Mouse (Mus musculus): Measurements from ENCODE around the gene Usp40. TPM values are rescaled to one million over a fixed set of nuclear protein-coding genes. Genes with fewer than 3 reads are reported as not detected.

Usp40 gene
- polyA plus RNA-seq, 1 experiment, result 7.5 TPM

GRCm38 (mm10) chr1:87958931-87959330 is 49.4 kb downstream of the Usp40 start:
- H3K4me3 ChIP-seq (ENCODE audit: control insufficient read depth, insufficient read depth, low read length), result no peak overlapping the region
- no peaks in the 10 kb centered on the region for H3K4me1 ChIP-seq (replicated peaks; ENCODE audit: control insufficient read depth, insufficient read depth, low read length)
- WGBS, result 100% methylated on average over 1 of the region's 1 CpGs
- DNase-seq, result no peak
- no peaks in the 10 kb centered on the region for H3K27me3 ChIP-seq (ENCODE audit: control insufficient read depth, insufficient read depth, low read length)
- TF ChIP-seq CTCF (IDR thresholded peaks at IDR 0.05; ENCODE audit: borderline replicate concordance, control insufficient read depth, extremely low read depth, insufficient read depth, low read length, poor library complexity) (no peak), POLR2A (IDR thresholded peaks at IDR 0.05; ENCODE audit: control insufficient read depth, extremely low read depth, insufficient read depth, low read length, poor library complexity) (no peak)
- H3K27ac ChIP-seq (ENCODE audit: control insufficient read depth, insufficient read depth, low read length), result no peak overlapping the region
- H3K36me3 ChIP-seq (ENCODE audit: control insufficient read depth, insufficient read depth, low read length), result no peaks in the 10 kb centered on the region

GRCm38 (mm10) chr1:87953073-87953472 is 55.3 kb downstream of the Usp40 start:
- no peaks in the 10 kb centered on the region for H3K27me3 ChIP-seq (ENCODE audit: control insufficient read depth, insufficient read depth, low read length)
- 97% methylated on average over 3 of the region's 3 CpGs for WGBS
- TF ChIP-seq CTCF (IDR thresholded peaks at IDR 0.05; ENCODE audit: borderline replicate concordance, control insufficient read depth, extremely low read depth, insufficient read depth, low read length, poor library complexity) (no peak), POLR2A (IDR thresholded peaks at IDR 0.05; ENCODE audit: control insufficient read depth, extremely low read depth, insufficient read depth, low read length, poor library complexity) (no peak)
- DNase-seq, result no peak
- no peak overlapping the region for H3K27ac ChIP-seq (ENCODE audit: control insufficient read depth, insufficient read depth, low read length)
- no peak overlapping the region for H3K4me3 ChIP-seq (ENCODE audit: control insufficient read depth, insufficient read depth, low read length)
- H3K4me1 ChIP-seq (replicated peaks; ENCODE audit: control insufficient read depth, insufficient read depth, low read length), result no peaks in the 10 kb centered on the region
- H3K36me3 ChIP-seq (ENCODE audit: control insufficient read depth, insufficient read depth, low read length), result peaks cover 15% of the 10 kb centered on the region

- 95% methylated on average over 3 of the region's 3 CpGs for WGBS
- peaks cover 21% of the 10 kb centered on the region for H3K36me3 ChIP-seq (ENCODE audit: control insufficient read depth, insufficient read depth, low read length)
- H3K27ac ChIP-seq (ENCODE audit: control insufficient read depth, insufficient read depth, low read length), result no peak overlapping the region
- H3K4me3 ChIP-seq (ENCODE audit: control insufficient read depth, insufficient read depth, low read length), result no peak overlapping the region
- TF ChIP-seq CTCF (IDR thresholded peaks at IDR 0.05; ENCODE audit: borderline replicate concordance, control insufficient read depth, extremely low read depth, insufficient read depth, low read length, poor library complexity) (no peak), POLR2A (IDR thresholded peaks at IDR 0.05; ENCODE audit: control insufficient read depth, extremely low read depth, insufficient read depth, low read length, poor library complexity) (no peak)
- no peaks in the 10 kb centered on the region for H3K4me1 ChIP-seq (replicated peaks; ENCODE audit: control insufficient read depth, insufficient read depth, low read length)
- H3K27me3 ChIP-seq (ENCODE audit: control insufficient read depth, insufficient read depth, low read length), result no peaks in the 10 kb centered on the region
- no peak for DNase-seq
Observed at GRCm38 (mm10) chr1:87951641-87952040, 56.7 kb downstream of the Usp40 start.

GRCm38 (mm10) chr1:87947681-87948091 is 60.7 kb downstream of the Usp40 start:
- H3K4me1 ChIP-seq (replicated peaks; ENCODE audit: control insufficient read depth, insufficient read depth, low read length), result no peaks in the 10 kb centered on the region
- H3K4me3 ChIP-seq (ENCODE audit: control insufficient read depth, insufficient read depth, low read length), result no peak overlapping the region
- no peak for TF ChIP-seq POLR2A (IDR thresholded peaks at IDR 0.05; ENCODE audit: control insufficient read depth, extremely low read depth, insufficient read depth, low read length, poor library complexity)
- TF ChIP-seq CTCF (IDR thresholded peaks at IDR 0.05; ENCODE audit: borderline replicate concordance, control insufficient read depth, extremely low read depth, insufficient read depth, low read length, poor library complexity), result no peak
- no peak overlapping the region for H3K27ac ChIP-seq (ENCODE audit: control insufficient read depth, insufficient read depth, low read length)
- no peak for DNase-seq
- 27% methylated on average over 6 of the region's 6 CpGs for WGBS
- H3K36me3 ChIP-seq (ENCODE audit: control insufficient read depth, insufficient read depth, low read length), result peaks cover 54% of the 10 kb centered on the region
- no peaks in the 10 kb centered on the region for H3K27me3 ChIP-seq (ENCODE audit: control insufficient read depth, insufficient read depth, low read length)

- Histone ChIP-seq H3K4me1 (replicated peaks; ENCODE audit: control insufficient read depth, insufficient read depth, low read length) (no peaks in the 10 kb centered on the region), H3K27me3 (ENCODE audit: control insufficient read depth, insufficient read depth, low read length) (no peaks in the 10 kb centered on the region), H3K4me3 (ENCODE audit: control insufficient read depth, insufficient read depth, low read length) (no peak overlapping the region), H3K36me3 (ENCODE audit: control insufficient read depth, insufficient read depth, low read length) (peaks cover 94% of the 10 kb centered on the region), H3K27ac (ENCODE audit: control insufficient read depth, insufficient read depth, low read length) (no peak overlapping the region)
- WGBS, result 88% methylated on average over 1 of the region's 1 CpGs
- TF ChIP-seq CTCF (IDR thresholded peaks at IDR 0.05; ENCODE audit: borderline replicate concordance, control insufficient read depth, extremely low read depth, insufficient read depth, low read length, poor library complexity) (no peak), POLR2A (IDR thresholded peaks at IDR 0.05; ENCODE audit: control insufficient read depth, extremely low read depth, insufficient read depth, low read length, poor library complexity) (no peak)
- no peak for DNase-seq
Observed at GRCm38 (mm10) chr1:87941765-87942164, 66.6 kb downstream of the Usp40 start.

- H3K27ac ChIP-seq (ENCODE audit: control insufficient read depth, insufficient read depth, low read length), result no peak overlapping the region
- DNase-seq, result peak; percentile 13
- no peak overlapping the region for H3K4me3 ChIP-seq (ENCODE audit: control insufficient read depth, insufficient read depth, low read length)
- WGBS, result 52% methylated on average over 2 of the region's 2 CpGs
- peaks cover 79% of the 10 kb centered on the region for H3K36me3 ChIP-seq (ENCODE audit: control insufficient read depth, insufficient read depth, low read length)
- no peaks in the 10 kb centered on the region for H3K27me3 ChIP-seq (ENCODE audit: control insufficient read depth, insufficient read depth, low read length)
- no peak for TF ChIP-seq POLR2A (IDR thresholded peaks at IDR 0.05; ENCODE audit: control insufficient read depth, extremely low read depth, insufficient read depth, low read length, poor library complexity)
- TF ChIP-seq CTCF (IDR thresholded peaks at IDR 0.05; ENCODE audit: borderline replicate concordance, control insufficient read depth, extremely low read depth, insufficient read depth, low read length, poor library complexity), result no peak
- H3K4me1 ChIP-seq (replicated peaks; ENCODE audit: control insufficient read depth, insufficient read depth, low read length), result peaks cover 19% of the 10 kb centered on the region
Observed at GRCm38 (mm10) chr1:87936516-87936915, 71.8 kb downstream of the Usp40 start.

GRCm38 (mm10) chr1:87936075-87936474 is 72.3 kb downstream of the Usp40 start:
- no peaks in the 10 kb centered on the region for H3K27me3 ChIP-seq (ENCODE audit: control insufficient read depth, insufficient read depth, low read length)
- WGBS, result 94% methylated on average over 7 of the region's 7 CpGs
- no peak overlapping the region for H3K4me3 ChIP-seq (ENCODE audit: control insufficient read depth, insufficient read depth, low read length)
- no peak overlapping the region for H3K27ac ChIP-seq (ENCODE audit: control insufficient read depth, insufficient read depth, low read length)
- DNase-seq, result no peak
- no peak for TF ChIP-seq POLR2A (IDR thresholded peaks at IDR 0.05; ENCODE audit: control insufficient read depth, extremely low read depth, insufficient read depth, low read length, poor library complexity)
- TF ChIP-seq CTCF (IDR thresholded peaks at IDR 0.05; ENCODE audit: borderline replicate concordance, control insufficient read depth, extremely low read depth, insufficient read depth, low read length, poor library complexity), result no peak
- peaks cover 79% of the 10 kb centered on the region for H3K36me3 ChIP-seq (ENCODE audit: control insufficient read depth, insufficient read depth, low read length)
- H3K4me1 ChIP-seq (replicated peaks; ENCODE audit: control insufficient read depth, insufficient read depth, low read length), result peaks cover 19% of the 10 kb centered on the region
